In the genomic region with DNA sequence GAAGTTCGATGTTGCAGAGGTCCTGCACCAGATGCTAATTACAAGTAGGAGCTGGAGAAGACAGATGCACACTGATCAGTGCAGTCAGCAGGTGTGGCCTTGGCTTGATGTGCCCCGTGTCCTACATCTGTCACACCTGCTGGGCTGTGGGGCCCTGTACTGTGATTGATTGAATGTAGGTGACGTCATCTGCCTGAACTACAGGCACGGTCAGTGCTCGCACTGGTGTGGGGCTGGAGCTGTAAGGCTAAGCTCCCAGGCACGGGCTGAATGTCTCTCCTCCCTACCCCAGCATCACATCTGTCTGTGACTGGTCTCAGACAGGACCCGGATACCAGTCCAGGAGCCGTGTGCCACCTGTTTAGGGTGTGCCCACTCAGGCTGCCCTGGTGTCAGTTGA, we compare ENCODE assay signal across 28 mouse cellular contexts. TPM values are rescaled to one million over a fixed set of nuclear protein-coding genes. Genes with fewer than 3 reads are reported as not detected.
A peak's percentile ranks its signal among the peaks of the same experiment; 100 is the strongest.
DNase-seq lines count a peak whose midpoint lies in the region; ATAC-seq lines count a peak whose summit lies in the region.
"Had no signal": no experiment of that assay in that cellular context is flagged by ENCODE, and none has a peak within 500 bp of the region (broad histone marks: within the 10 kb centered on the region; RNA-seq: fewer than 3 reads in every experiment).

No protein-coding gene starts in this region.

- H3K9ac ChIP-seq in kidney, embryonic 16.5 days (replicated peaks; ENCODE audit: low read length) = no peak overlapping the region
- no peak overlapping the region for H3K9ac ChIP-seq in intestine, embryonic 16.5 days (ENCODE audit: low read depth, low read length)
- H3K9ac ChIP-seq: embryonic facial prominence, embryonic 15.5 days; heart, embryonic 13.5 days; hindbrain, embryonic 13.5 days; midbrain, embryonic 12.5 days had no signal

- 23% methylated on average over 8 of the region's 8 CpGs for WGBS in kidney, embryonic 16.5 days
- WGBS in embryonic facial prominence, embryonic 10.5 days = 68% methylated on average over 8 of the region's 8 CpGs
- WGBS in intestine, embryonic 16.5 days = 28% methylated on average over 8 of the region's 8 CpGs

- no peak overlapping the region for H3K4me3 ChIP-seq in kidney, embryonic 16.5 days (ENCODE audit: low read length)
- H3K4me3 ChIP-seq in embryonic facial prominence, embryonic 10.5 days = no peak overlapping the region
- no peak overlapping the region for H3K4me3 ChIP-seq in intestine, embryonic 16.5 days (ENCODE audit: low read length)
- H3K4me3 ChIP-seq: embryonic facial prominence, embryonic 15.5 days; heart, embryonic 13.5 days; hindbrain, embryonic 13.5 days; left cerebral cortex, adult 2 months; midbrain, embryonic 12.5 days had no signal

- H3K9me3 ChIP-seq in kidney, embryonic 16.5 days (ENCODE audit: low read length) = no peaks in the 10 kb centered on the region
- no peaks in the 10 kb centered on the region for H3K9me3 ChIP-seq in embryonic facial prominence, embryonic 10.5 days
- no peaks in the 10 kb centered on the region for H3K9me3 ChIP-seq in intestine, embryonic 16.5 days (ENCODE audit: control insufficient read depth, low read length)
- H3K9me3 ChIP-seq: embryonic facial prominence, embryonic 15.5 days; heart, embryonic 13.5 days; hindbrain, embryonic 13.5 days; midbrain, embryonic 12.5 days had no signal

- no peaks in the 10 kb centered on the region for H3K27me3 ChIP-seq in kidney, embryonic 16.5 days (ENCODE audit: insufficient read depth, low read length)
- peaks cover 6% of the 10 kb centered on the region for H3K27me3 ChIP-seq in embryonic facial prominence, embryonic 10.5 days (replicated peaks; ENCODE audit: low read depth, poor library complexity, severe bottlenecking)
- no peaks in the 10 kb centered on the region for H3K27me3 ChIP-seq in intestine, embryonic 16.5 days (replicated peaks; ENCODE audit: control insufficient read depth, insufficient read depth, low read length)
- H3K27me3 ChIP-seq: embryonic facial prominence, embryonic 15.5 days; hindbrain, embryonic 13.5 days had no signal

- ATAC-seq in kidney, embryonic 16.5 days (ENCODE audit: low FRiP score, low TSS enrichment) = peak; percentile 24; the same call in 1 of the 2 replicates
- peak; percentile 73 for ATAC-seq in intestine, embryonic 16.5 days
- no peak for ATAC-seq in inflammation-experienced regulatory T-cells, adult 6 months
- no peak for ATAC-seq in granulocyte monocyte progenitor cell, adult 5-6 weeks (replicated peaks; ENCODE audit: poor library complexity, severe bottlenecking)
- ATAC-seq: CD4-positive, CD25-positive, alpha-beta regulatory T cell, adult 4 months; forebrain, embryonic 16.5 days had no signal

- no peak overlapping the region for H3K27ac ChIP-seq in kidney, embryonic 16.5 days (ENCODE audit: low read length)
- peak overlapping the region; percentile 60; the same call in 1 of the 2 replicates for H3K27ac ChIP-seq in embryonic facial prominence, embryonic 10.5 days (replicated peaks)
- H3K27ac ChIP-seq in intestine, embryonic 16.5 days (ENCODE audit: low read length) = no peak overlapping the region; the same call in 1 of the 2 replicates
- H3K27ac ChIP-seq: embryonic facial prominence, embryonic 15.5 days; heart, embryonic 13.5 days; hindbrain, embryonic 13.5 days; left cerebral cortex, adult 2 months; midbrain, embryonic 12.5 days had no signal

- H3K4me2 ChIP-seq in kidney, embryonic 16.5 days (replicated peaks; ENCODE audit: low read depth, low read length) = peak overlapping the region; percentile 27; the same call in 1 of the 2 replicates
- no peak overlapping the region for H3K4me2 ChIP-seq in intestine, embryonic 16.5 days (ENCODE audit: low read depth, low read length)
- H3K4me2 ChIP-seq: embryonic facial prominence, embryonic 15.5 days; heart, embryonic 13.5 days; hindbrain, embryonic 13.5 days; liver, embryonic 11.5 days; midbrain, embryonic 12.5 days had no signal

- H3K36me3 ChIP-seq in kidney, embryonic 16.5 days (ENCODE audit: insufficient read depth, low read length) = no peaks in the 10 kb centered on the region
- H3K36me3 ChIP-seq in embryonic facial prominence, embryonic 10.5 days (replicated peaks) = no peaks in the 10 kb centered on the region
- H3K36me3 ChIP-seq in intestine, embryonic 16.5 days (ENCODE audit: control insufficient read depth, insufficient read depth, low read length) = no peaks in the 10 kb centered on the region
- H3K36me3 ChIP-seq: embryonic facial prominence, embryonic 15.5 days; heart, embryonic 13.5 days; hindbrain, embryonic 13.5 days; midbrain, embryonic 12.5 days had no signal

- peaks cover 12% of the 10 kb centered on the region for H3K4me1 ChIP-seq in kidney, embryonic 16.5 days (ENCODE audit: insufficient read depth, low read length)
- H3K4me1 ChIP-seq in embryonic facial prominence, embryonic 10.5 days = peaks cover 32% of the 10 kb centered on the region
- H3K4me1 ChIP-seq in intestine, embryonic 16.5 days (ENCODE audit: control insufficient read depth, insufficient read depth, low read length) = peaks cover 23% of the 10 kb centered on the region

- DNase-seq in embryo, embryonic 10.5 days (ENCODE audit: low spot score) = peak; percentile 23
- no peak for DNase-seq in embryo, embryonic 9.5 days (ENCODE audit: extremely low spot score)
- DNase-seq in kidney, postnatal 14 days = no peak
- DNase-seq in embryonic facial prominence, embryonic 10.5 days (ENCODE audit: low spot score) = no peak
- DNase-seq: cerebellum, adult 11 months; cerebellum, adult 9-11 months; gastrocnemius, postnatal 14 days; heart, adult 18-20 months; heart, postnatal 14 days; kidney, adult 18-20 months; layer of hippocampus, adult 9-11 months; left cerebral cortex, postnatal 4 days; lung, adult 18-20 months; right cerebral cortex, postnatal 4 days; thymus, adult 2 months; thymus, postnatal 4 days had no signal

RNA-seq across cellular contexts. Expression of gene Rab4a, which starts 24.5 kb away (rescaled TPM):
- 50.8 and 51.5 TPM in 2 replicates for polyA plus RNA-seq in kidney, embryonic 16.5 days (2015; fragmentation: Nextera tagmentation; extraction: Ambion mirVana)
- polyA plus RNA-seq in embryonic facial prominence, embryonic 10.5 days (2016; fragmentation: Nextera tagmentation; extraction: Ambion mirVana) = 56.8 and 58.0 TPM in 2 replicates
- polyA plus RNA-seq in intestine, embryonic 16.5 days (2015; fragmentation: Nextera tagmentation; extraction: Ambion mirVana) = 66.9 and 71.9 TPM in 2 replicates
- polyA plus RNA-seq in inflammation-experienced regulatory T-cells, adult 6 months (2017; shearing (Covaris generic)) = 10 to 100 TPM; 15.9 to 21.4 (median 16.9) TPM
- total RNA-seq in granulocyte monocyte progenitor cell, adult 5-6 weeks (2014; fragmentation: Nextera tagmentation) = 6.2 TPM in 1 of 2 replicates, not detected in the other
- total RNA-seq in granulocyte monocyte progenitor cell, adult 5-6 weeks (2017) = 0.21 and 0.43 TPM in 2 replicates

Comparison
In these comparisons a context has a peak if more than half of its experiments do, and no peak if none do; other contexts are left out.
1. ATAC-seq: peak in kidney, embryonic 16.5 days (single experiment) and intestine, embryonic 16.5 days (single experiment); none in inflammation-experienced regulatory T-cells, adult 6 months (single experiment) and granulocyte monocyte progenitor cell, adult 5-6 weeks (single experiment).